Mouse (Mus musculus) mouse trophoblast stem cell (cell line): ENCODE results near the gene Kif26a.

Experiments
- in situ Hi-C, 2 experiments: fragments of 300-500 bp; cut with MseI, MboI; formaldehyde crosslinking; loops; 2 replicates in 1 of 2; 3 replicates in 1 of 2; pipeline ENCODE4 v1.15.1; 2025

Gene Kif26a

GRCm38 (mm10) chr12:112215545-112215944, 69.5 kb downstream of the Kif26a start:
- in situ Hi-C loops: no loop called here

GRCm38 (mm10) chr12:112217021-112217420, 71.0 kb downstream of the Kif26a start:
- in situ Hi-C loops: no loop called here

GRCm38 (mm10) chr12:112217681-112218080, 71.7 kb downstream of the Kif26a start:
- in situ Hi-C loops: no loop called here

GRCm38 (mm10) chr12:112221290-112221689, 75.3 kb downstream of the Kif26a start:
- in situ Hi-C loops: no loop called here

- in situ Hi-C loops: no loop called here
Measured at GRCm38 (mm10) chr12:112221754-112222439, 75.9 kb downstream of the Kif26a start.

- in situ Hi-C loops: no loop called here
Measured at GRCm38 (mm10) chr12:112223721-112224337, 77.8 kb downstream of the Kif26a start.

- in situ Hi-C loops: no loop called here
Measured at GRCm38 (mm10) chr12:112226238-112226637, 80.2 kb downstream of the Kif26a start.

GRCm38 (mm10) chr12:112226656-112227055, 80.6 kb downstream of the Kif26a start:
- in situ Hi-C loops: no loop called here

- in situ Hi-C loops: no loop called here
Measured at GRCm38 (mm10) chr12:112229084-112229483, 83.1 kb downstream of the Kif26a start.

GRCm38 (mm10) chr12:112230196-112230595, 84.2 kb downstream of the Kif26a start:
- in situ Hi-C loops: no loop called here
